Mouse (Mus musculus): Measurements from ENCODE around the gene C2.
"Not testable (repeated sequence)": the region's sequence is repeated elsewhere in the genome, so short reads cannot be mapped to it uniquely, and the experiment has no call there.

C2 gene

DNA sequence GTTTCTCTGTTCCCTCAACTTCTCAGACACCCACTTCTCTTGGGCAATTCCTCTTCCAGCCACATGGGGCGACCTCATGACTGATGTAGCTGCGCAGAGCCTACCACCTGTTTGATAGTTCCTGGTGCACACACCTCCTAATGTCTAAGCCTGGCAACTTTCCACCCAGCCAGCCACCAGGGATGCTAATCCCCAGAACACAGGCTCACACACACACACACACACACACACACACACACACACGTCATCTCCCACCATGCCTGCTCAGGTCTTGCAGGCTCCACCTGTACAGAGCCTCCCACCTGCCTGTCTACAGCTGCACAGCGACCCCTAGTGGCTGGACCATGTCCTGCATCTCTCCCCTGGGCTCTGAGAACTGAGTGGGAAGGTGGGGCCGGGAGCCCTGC is 13.9 kb upstream of the C2 start:
- CTCF ChIA-PET, result interaction anchor here (0.6 to 1.8 kb wide), 4 partner anchors 14 to 1194 kb away, joined by 3 to 7 read pairs (median 4); partner anchors contain the start of genes C2 and Cfb

DNA sequence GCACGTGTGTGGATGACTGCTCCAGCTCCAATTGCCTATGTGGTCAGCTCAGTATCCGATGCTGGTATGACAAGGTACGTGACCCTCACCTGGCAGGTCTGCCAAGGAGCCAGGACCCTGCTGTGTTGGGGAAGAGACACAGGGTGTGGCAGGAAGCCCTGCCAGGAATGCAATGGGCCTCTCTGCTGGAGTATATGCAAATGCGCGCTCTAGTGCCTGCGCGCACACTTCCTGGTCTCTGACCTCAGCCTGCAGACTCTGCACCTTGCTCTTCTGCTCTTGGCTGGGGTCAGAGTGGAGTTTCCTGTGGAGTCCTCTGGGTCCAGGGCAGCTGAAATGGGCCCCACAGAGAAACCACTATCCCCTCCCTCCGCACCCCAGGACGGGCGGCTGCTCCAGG is 12.9 kb upstream of the C2 start:
- CTCF ChIA-PET, result interaction anchor here (0.5 to 1.8 kb wide), 2 partner anchors 32 to 54 kb away, joined by 3 to 7 read pairs; no protein-coding TSS in a partner anchor

DNA sequence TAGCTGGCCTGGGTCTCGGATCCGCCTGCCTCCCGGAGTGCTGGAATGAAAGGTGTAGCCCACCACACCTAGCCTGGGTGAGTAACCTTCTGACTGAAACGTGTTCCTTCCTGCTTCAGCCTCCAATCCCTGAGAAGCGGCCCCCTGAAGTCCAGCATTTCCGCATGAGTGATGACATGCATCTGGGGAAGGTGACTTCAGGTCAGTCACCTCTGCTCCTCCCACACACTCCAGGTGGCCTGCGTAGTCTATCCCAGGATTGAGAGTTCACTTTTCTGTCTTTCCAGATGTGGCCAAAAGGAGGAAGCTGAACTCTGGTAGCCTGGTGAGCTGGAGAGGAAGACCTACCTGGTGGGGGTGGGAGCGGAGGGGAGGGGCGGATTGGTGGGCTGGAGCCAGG is 4.8 kb upstream of the C2 start:
- CTCF ChIA-PET, result no interaction called here

DNA sequence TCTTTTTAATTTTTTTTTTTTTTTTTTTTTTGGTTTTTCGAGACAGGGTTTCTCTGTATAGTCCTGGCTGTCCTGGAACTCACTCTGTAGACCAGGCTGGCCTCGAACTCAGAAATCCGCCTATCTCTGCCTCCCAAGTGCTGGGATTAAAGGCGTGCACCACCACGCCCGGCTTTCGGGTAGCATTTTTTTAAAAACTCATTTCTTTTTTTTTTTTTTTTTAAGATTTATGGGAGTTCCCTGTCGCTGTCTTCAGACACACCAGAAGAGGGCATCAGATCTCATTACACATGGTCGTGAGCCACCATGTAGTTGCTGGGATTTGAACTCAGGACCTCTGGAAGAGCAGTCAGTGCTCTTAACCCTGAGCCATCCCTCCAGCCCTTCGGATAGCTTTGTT is 3.9 kb upstream of the C2 start:
- CTCF ChIA-PET, result interaction anchor here (0.6 to 0.7 kb wide), 2 partner anchors 64 to 353 kb away, joined by 3 to 4 read pairs; no protein-coding TSS in a partner anchor

DNA sequence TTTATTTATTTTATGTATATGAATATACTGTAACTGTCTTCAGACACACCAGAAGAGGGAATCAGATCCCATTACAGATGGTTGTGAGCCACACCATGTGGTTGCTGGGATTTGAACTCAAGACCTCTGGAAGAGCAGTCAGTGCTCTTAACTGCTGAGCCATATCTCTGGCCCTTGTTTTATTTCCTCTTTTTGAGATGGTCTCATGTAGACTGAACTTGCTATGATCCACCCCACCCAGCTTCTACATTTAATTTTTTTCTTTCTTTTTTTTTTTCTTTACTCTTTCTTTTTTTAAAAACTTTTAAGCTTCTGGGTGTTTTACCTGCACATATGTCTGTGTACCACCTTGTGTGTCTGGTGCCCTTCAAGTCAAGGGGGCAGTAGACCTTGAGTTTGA is 2.8 kb upstream of the C2 start:
- CTCF ChIA-PET, result not testable (repeated sequence)

DNA sequence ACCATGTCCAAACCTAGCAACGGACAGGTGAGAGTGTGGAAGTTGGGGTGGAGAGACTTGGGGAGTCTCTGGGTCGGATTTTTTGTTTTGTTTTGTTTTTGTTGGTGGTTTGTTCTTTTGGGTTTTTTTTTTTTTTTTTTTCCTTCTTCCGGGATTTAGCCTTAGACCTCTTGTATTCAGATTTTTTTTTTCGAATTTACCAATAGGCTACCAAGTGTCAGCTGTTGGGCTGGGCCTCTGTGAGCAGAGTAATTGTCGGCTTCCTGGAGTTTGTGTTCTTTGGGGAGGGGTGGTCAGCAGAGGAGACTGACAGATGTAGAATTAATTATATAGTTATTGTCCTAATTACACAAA is 1.8 kb upstream of the C2 start:
- CTCF ChIA-PET, result interaction anchor here (0.7 kb wide), 1 partner anchor 48 kb away, joined by 18 read pairs; no protein-coding TSS in a partner anchor

DNA sequence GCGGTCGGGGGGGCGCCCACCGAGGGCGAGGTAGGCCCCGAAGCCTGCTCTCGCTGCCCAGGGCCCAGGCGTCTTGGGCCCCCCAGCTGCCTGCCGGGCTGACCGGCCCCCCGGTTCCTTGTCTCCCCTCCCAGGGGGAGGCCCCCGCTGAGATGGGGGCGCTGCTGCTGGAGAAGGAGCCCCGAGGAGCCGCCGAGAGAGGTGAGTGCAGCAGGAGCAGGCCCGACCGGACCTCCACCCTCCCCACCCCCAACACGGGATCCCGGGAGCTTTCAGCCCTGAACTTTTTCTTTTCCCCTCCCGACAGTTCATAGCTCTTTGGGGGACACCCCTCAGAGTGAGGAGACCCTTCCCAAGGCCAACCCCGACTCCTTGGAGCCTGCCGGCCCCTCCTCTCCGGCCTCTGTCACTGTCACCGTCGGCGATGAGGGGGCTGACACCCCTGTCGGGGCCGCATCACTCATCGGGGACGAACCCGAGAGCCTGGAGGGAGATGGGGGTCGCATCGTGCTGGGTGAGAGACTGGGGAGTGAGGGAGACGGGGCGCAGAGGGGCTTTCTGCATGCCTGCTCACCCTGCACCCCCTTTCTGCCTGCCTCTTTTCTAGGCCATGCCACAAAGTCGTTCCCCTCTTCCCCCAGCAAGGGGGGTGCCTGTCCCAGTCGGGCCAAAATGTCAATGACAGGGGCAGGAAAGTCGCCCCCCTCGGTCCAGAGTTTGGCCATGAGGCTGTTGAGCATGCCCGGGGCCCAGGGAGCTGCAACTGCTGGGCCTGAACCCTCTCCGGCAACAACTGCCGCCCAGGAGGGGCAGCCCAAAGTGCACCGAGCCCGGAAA is 1.2 kb upstream of the C2 start:
- CTCF ChIA-PET, result interaction anchor here (0.5 to 0.6 kb wide), 2 partner anchors 8 to 29 kb away, joined by 4 read pairs; no protein-coding TSS in a partner anchor

DNA sequence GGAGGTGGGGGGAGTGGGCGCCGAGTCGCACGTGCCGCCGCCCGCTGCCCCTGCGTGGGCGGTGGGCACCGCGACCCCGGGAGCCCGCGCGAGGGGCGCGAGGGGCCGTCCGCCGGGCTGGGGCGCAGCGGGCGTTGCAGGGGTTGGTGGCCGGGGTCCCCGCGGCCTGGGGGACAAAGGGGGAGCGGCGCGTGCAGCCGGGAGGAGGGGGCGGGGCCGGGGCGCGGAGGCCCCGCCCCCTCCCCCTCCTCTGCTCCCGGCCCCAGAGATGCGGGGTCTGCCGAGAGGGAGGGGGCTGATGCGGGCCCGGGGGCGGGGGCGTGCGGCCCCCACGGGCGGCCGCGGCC is 614 bp upstream of the C2 start:
- CTCF ChIA-PET, result interaction anchor here (0.6 kb wide), 1 partner anchor 28 kb away, joined by 4 read pairs; no protein-coding TSS in a partner anchor

DNA sequence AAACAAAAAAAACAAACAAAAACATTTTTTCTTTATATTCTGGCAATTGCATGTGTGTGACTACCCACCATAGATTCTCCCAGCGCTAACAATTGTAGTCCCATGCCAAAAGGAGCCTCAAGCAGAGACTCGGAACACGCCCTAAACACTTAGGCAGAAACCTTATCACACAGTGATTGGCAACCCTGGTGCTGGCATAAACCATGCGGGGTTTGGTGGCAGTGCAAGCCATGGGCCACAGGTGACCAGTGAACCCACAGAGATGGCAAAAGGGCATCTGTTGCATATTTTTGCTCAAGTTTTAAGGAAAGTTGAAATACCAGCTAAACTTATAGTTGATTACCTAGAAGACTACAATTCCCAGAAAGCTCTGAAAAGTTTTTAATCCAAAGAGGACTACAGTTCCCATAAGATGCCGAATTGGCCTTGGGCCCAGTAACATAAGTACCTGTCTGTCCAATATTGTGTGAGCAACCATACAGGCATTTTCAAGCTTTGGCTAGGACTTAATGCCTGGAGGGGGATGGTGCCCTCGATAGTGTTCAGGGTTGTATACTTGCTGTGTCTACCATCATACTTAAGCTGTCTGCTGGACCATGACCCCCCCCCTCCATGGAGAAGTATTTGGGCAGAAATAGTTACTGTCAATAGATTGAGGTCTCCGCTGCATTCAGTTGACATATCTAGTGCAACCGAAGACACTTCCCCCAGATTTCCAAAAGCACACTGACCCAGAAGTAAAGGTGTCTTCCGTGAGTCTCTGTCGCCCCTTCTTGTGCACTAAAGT is 499 bp downstream of the C2 start:
- CTCF ChIA-PET, result interaction anchor here (1.5 kb wide), 1 partner anchor 15 kb away, joined by 6 read pairs; no protein-coding TSS in a partner anchor

DNA sequence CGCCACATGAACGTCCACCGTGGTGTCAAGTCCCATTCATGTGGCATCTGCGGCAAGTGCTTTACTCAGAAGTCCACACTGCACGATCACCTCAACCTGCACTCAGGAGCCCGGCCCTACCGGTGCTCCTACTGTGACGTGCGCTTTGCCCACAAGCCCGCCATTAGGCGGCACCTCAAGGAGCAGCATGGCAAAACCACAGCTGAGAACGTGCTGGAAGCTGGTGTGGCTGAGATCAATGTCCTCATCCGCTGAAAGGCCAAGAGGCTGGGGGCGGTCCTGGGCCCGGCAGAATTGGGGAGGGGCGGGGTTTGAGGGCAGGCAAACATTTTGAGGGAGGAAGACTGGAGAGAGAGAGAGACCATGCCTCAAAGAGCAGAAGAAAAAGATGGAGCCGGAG is 1.7 kb downstream of the C2 start:
- CTCF ChIA-PET, result no interaction called here

DNA sequence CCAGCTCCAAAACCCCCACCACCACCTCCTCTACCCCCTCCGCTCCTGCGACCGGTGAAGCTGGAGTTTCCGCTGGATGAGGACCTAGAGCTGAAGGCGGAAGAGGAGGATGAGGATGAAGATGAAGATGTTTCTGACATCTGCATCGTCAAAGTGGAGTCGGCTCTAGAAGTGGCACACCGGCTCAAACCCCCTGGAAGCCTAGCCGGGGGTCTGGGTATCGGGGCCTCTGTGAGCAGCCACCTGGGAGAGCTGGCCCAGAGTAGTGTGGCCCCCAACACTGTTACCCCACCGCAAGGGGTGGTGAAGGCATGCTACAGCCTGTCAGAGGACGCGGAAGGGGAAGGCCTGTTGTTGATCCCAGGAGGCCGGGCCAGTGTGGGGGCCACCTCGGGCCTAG is 2.3 kb downstream of the C2 start:
- CTCF ChIA-PET, result no interaction called here

DNA sequence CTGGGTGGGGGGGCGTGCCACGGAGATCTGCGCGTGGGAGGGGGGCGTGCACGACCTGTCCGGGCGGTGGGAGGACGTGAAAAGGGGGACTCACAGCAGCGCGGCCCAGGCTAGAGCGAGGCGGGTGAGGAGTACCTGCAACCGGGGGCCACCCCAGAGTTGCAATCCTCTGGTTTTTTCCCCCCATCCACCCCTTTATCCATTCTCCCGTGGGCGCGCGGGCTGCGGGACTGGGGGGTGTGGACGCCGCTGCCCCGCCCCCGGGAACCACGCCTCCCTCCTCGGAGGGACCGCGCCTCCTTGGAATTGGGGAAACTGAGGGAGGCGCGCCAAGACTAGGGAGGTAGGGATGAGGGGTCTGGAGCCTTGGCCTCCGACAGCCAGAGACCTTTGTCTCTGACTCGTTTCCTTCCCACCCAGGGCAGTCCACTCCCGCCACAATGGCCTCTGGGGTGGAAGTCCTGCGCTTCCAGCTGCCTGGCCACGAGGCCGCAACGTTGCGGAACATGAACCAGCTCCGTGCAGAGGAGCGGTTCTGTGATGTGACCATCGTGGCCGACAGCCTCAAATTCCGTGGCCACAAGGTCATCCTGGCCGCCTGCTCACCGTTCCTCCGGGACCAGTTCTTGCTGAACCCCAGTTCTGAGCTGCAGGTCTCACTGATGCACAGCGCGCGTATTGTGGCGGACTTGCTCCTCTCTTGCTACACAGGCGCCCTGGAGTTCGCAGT is 3.1 kb downstream of the C2 start:
- CTCF ChIA-PET, result no interaction called here

DNA sequence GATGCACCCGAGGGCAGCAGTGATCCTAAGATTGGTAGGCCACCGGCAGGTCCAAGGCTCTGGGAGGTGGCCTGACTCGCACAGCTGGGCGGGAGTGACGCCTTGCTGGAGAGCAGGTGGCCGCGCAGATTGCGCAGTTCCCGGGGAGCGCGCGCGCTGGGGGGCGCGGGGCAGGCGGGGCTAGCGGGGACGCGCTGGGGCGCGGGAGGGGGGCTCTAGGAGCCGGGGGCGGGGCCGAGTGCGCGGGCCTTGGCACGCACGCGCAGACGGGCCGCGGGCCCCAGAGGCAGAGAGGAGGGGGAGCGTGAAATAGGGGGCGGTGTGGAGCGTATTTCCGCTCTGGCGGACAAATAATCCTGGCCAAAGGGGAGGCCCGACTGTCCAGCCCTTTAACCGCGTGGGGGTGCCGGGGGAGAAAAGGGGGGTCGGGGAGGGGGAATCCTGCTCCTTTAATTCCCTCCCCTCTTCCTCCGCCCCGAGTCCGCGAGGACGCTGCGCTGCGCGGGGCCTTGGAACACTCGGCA is 3.9 kb downstream of the C2 start:
- CTCF ChIA-PET, result no interaction called here

DNA sequence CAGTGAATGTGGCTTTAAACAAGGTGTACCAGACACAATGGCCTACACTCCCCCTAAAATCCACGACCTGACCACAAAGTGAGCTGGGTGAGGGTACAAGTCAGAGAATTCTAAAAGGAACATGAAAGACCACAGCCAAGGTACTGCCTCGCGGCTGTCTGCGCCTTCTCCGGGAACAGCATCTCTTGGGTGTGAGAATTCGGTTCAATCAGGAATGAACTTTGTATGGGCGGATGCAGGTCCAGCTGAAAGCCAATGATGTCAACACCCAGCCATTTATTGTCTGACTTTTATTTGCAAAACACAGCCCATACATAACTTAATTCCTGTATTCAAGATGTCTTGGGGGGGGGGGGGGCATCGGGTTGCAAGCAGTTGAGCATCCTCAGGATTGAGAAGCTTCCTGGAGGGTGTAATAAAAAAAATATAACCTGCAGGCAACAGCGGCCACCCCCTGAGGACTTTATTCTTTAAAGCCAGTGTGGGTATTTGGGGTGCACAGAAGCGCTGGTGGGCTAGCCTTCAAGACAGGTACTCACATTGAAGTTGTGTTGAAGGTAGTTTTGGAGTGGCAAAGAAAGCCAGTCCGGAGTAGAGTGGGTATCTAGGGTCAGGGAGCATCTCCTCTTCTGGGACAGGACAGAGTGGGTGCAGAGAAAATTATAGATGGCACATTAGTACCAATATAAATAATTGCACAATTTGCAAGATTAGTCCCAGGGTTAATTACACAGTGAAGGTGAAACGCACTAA is 4.8 kb downstream of the C2 start:
- CTCF ChIA-PET, result interaction anchor here (0.6 kb wide), 2 partner anchors 31 to 80 kb away, joined by 3 to 4 read pairs; no protein-coding TSS in a partner anchor

DNA sequence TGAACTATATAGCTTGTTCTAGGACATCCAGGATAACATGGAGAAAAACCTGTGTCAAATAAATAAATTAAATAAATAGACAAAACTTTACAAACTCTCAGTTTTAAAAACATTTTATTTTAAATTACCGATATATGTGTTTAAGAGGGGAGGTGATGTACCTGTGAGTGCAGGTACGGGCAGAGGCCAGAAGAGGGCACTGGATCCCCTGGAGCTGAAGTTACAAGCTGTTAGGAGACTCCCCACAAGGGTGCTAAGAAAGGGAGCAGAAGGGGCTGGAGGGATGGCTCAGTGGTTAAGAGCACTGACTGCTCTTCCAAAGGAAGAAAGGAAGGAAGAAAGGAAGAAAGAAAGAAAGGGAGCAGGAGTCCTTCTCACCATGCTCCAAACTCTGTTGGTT is 6.7 kb downstream of the C2 start:
- CTCF ChIA-PET, result interaction anchor here (0.5 to 0.7 kb wide), 2 partner anchors 8 to 51 kb away, joined by 4 to 7 read pairs; no protein-coding TSS in a partner anchor

DNA sequence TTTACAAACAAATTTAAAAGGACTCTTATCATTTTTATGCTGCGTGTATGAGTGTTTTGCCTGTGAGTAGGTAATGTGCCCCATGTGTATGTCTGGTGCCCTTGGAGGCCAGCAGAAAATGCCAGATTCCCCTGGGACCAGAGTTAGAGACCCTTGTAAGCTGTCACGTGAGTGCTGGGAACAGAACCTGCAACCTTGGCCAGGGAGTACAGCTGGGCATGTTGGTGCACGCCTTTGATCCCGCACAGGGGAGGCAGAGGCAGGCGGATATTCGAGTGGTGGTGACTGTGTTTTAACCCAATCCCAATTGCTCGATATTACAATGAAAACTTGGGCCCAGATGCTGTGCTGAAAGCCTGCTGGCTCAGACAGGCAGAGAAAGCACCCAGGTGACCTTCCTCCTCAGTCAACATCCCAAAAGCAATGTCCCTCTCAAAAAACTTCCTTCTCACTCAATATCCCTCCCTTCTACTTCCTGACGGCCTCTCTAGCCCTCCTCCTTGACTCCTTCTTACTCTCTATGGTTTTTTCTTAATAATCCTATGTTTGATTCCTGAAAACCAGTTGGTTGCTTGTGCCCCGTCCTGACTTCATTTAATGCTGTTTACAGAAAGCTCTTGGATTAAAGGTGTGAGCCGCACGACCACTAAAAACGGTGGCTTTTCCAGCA is 7.9 kb downstream of the C2 start:
- CTCF ChIA-PET, result no interaction called here

DNA sequence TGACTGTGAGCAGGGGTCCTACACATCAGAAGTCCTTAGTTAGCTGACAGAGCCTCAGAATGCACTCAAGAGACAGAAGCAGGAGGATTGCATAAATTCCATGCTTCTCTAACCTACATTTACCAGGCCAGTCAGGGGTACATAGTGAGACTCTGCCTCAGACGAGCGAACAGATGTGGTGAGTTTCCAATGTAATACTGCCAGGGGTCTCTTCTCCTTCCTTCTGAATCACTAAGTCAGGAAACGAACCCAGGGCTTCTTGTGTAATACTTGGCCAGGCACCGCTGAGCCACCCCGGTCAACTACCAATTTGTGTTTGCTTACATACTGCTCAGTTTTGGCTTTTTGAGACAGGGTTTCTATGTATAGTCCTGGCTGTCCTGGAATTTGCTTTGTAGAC is 10.1 kb downstream of the C2 start:
- CTCF ChIA-PET, result interaction anchor here (0.6 kb wide), 1 partner anchor 356 kb away, joined by 11 read pairs; no protein-coding TSS in a partner anchor

DNA sequence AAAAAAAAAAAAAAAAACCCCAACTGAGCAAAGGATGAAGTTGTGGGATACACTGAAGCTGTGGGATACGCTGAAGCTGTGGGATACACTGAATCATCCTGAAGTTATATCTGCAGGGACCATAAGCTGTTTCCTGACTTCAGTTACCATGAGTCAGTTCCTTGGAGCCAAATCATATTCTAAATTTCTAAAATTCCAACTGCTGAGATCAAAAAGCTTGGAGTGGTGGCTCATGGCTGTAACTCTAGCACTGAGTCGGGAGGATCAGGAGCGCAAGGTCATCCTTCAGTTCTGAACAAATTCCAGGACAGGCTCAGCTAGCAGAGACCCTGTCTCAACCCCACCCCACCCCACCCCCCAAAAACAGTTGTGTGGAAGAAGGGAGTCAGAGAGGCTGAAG is 12.4 kb downstream of the C2 start:
- CTCF ChIA-PET, result no interaction called here

DNA sequence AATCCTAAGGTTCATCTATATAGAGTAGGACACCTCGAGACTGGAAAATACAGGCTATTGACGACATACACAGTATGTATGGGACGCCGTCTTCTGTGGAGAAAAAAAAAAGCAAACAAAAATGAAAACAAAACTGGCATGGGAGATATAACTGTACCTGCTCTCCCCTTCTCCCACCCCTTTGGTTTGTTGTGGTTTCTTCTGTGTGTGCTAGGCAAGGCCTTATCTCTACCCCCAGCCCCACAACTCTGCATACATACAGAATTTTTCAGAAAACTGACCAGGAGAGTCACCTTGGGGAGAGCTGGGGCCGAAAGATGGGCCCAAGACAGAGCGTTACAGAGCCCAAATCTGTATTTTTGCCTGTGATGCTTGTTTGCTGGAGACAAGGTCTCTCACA is 13.4 kb downstream of the C2 start:
- CTCF ChIA-PET, result no interaction called here

DNA sequence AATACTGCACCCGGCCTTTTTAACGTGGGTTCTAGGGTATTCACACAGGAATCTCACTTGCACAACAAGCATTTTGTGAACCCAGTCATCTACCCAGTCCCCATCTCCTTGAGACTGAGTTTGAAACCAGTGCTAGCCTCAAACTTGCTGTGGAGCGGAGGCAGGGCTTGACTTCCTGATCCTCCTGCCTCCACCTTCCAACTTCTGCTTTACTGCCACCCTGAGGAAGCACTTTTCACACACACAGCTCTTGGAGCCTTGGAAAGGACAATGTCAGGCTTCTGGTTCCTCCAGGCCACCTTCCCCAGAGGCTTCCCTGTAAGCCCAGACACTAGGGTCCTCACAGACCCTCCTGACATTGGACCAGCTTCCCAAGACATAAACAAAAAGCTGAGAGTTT is 14.7 kb downstream of the C2 start:
- CTCF ChIA-PET, result interaction anchor here (0.6 kb wide), 1 partner anchor 25 kb away, joined by 3 read pairs; no protein-coding TSS in a partner anchor

All from spleen, embryonic (tissue).